Mouse (Mus musculus) liver, postnatal 0 days (tissue): ENCODE measurements around the gene C2cd4c. TPM values are rescaled to one million over a fixed set of nuclear protein-coding genes. Genes with fewer than 3 reads are reported as not detected.

Experiments used
- ATAC-seq: fragments of 200-750 bp; cut with Nextera tagmentation; 2 replicates; pipeline ENCODE4 v1.8.0; 2017; ENCODE audit warnings: mild to moderate bottlenecking, moderate library complexity
- DNase-seq: peaks from one replicate; pipeline ENCODE4 v3.0.0-alpha.2; 2016
- H3K27ac ChIP-seq: fragments of 300-500 bp; sonication (generic); 2 replicates; pipeline ENCODE4 v1.5.1; 2014; ENCODE audit warnings: antibody characterized with exemption, moderate library complexity, mild to moderate bottlenecking, low read depth
- H3K27me3 ChIP-seq: fragments of 300-500 bp; sonication (generic); 2 replicates; pipeline ENCODE4 v1.6.1; 2014; ENCODE audit warnings: low read length, control low read depth, mixed read lengths; ENCODE audit not compliant: insufficient read depth
- H3K36me3 ChIP-seq: fragments of 300-500 bp; sonication (generic); replicated peaks from 2 replicates; pipeline ENCODE4 v1.6.1; 2014; ENCODE audit warnings: mild to moderate bottlenecking, control low read depth, low read length, moderate library complexity, mixed read lengths; ENCODE audit not compliant: insufficient read depth
- H3K4me1 ChIP-seq: fragments of 300-500 bp; sonication (generic); 2 replicates; pipeline ENCODE4 v1.6.1; 2014; ENCODE audit warnings: antibody characterized with exemption, mild to moderate bottlenecking, control low read depth; ENCODE audit not compliant: insufficient read depth
- H3K4me2 ChIP-seq: fragments of 300-500 bp; sonication (generic); 2 replicates; pipeline ENCODE4 v1.6.1; 2014; ENCODE audit warnings: low read depth, mild to moderate bottlenecking, low read length, moderate library complexity, mixed read lengths
- H3K4me3 ChIP-seq: fragments of 300-500 bp; sonication (generic); 2 replicates; pipeline ENCODE4 v1.5.1; 2014; ENCODE audit warnings: low read depth, low read length
- H3K9ac ChIP-seq: fragments of 300-500 bp; sonication (generic); replicated peaks from 2 replicates; pipeline ENCODE4 v1.6.1; 2014; ENCODE audit warnings: mild to moderate bottlenecking, moderate library complexity
- H3K9me3 ChIP-seq: fragments of 300-500 bp; sonication (generic); 2 replicates; pipeline ENCODE4 v1.6.1; 2016; ENCODE audit warnings: mild to moderate bottlenecking, control low read depth, low read length, mixed read lengths
- CTCF ChIP-seq: sonication (generic); IDR thresholded peaks from 2 replicates; pipeline ENCODE4 v1.5.1; 2016; ENCODE audit warnings: antibody characterized with exemption, low read depth
- EP300 ChIP-seq: IDR thresholded peaks from 2 replicates; pipeline ENCODE4 v1.6.1; 2016; ENCODE audit warnings: antibody characterized with exemption, low read depth, mild to moderate bottlenecking
- WGBS: fragments of 180-500 bp; shearing (Covaris S2); extraction: QIAGEN DNeasy Blood & Tissue Kit; methylation state at CpG from one replicate; pipeline ENCODE4 v1.1.7; 2014; ENCODE audit not compliant: insufficient replicate concordance; 5-methylcytosine and 5-hydroxymethylcytosine counted together
- polyA plus RNA-seq: library from polyadenylated mRNA; unstranded; fragments of >200 nt; fragmentation: Nextera tagmentation; extraction: Ambion mirVana; gene quantifications from 2 replicates; pipeline ENCODE4 v1.2.1, GENCODE M21; 2015

Gene C2cd4c
- polyA plus RNA-seq, 1 experiment from 2014 or later: not detected

DNA sequence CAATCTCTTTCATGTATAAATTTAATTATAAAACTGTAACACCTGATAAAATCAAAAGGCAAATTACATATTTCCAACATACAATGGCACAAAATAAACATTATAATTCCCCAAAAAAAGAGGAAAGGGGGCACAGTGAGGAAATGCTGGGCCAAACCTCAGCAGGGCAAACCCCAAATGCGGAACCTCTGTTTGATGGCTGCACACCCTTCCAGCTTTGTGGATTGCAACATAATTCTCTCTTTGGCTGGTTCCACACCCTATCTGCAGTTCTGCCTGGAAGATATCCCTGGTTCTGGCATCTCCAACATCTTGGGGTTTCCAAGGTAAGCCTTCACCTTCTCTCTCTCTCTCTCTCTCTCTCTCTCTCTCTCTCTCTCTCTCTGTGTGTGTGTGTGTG is 23.1 kb downstream of the C2cd4c start:
- Histone ChIP-seq H3K27me3 (no peaks in the 10 kb centered on the region), H3K9ac (no peak overlapping the region), H3K36me3 (no peaks in the 10 kb centered on the region), H3K4me3 (no peak overlapping the region), H3K27ac (no peak overlapping the region), H3K9me3 (no peaks in the 10 kb centered on the region), H3K4me1 (no peaks in the 10 kb centered on the region), H3K4me2 (no peak overlapping the region)
- DNase-seq (no peak), ATAC-seq (no peak)
- TF ChIP-seq EP300 (no peak), CTCF (no peak)
- 83% methylated on average over 1 of the region's 1 CpGs for WGBS

DNA sequence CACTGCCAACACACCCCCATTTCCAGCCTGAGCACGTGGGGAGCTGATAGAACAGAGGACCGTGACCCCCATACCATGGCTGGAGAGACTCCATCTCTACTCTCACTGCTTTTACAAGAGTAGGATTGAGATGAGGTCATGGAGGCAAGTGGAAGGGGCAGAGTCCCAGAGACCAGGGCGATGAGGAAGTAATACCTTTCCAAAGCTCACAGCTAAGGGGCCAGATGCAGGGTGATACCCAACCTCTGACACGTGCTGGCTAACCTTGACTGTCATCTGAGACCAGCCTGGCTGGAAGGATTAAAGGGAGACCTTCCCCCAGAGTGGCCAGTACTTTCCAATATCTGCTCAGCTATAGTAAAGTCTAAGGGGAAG is 26.1 kb downstream of the C2cd4c start:
- WGBS: 53% methylated on average over 4 of the region's 4 CpGs
- no peaks in the 10 kb centered on the region for H3K36me3 ChIP-seq
- no peaks in the 10 kb centered on the region for H3K9me3 ChIP-seq
- DNase-seq (peak; percentile 6), ATAC-seq (no peak)
- H3K4me2 ChIP-seq: no peak overlapping the region
- H3K27ac ChIP-seq: no peak overlapping the region
- H3K4me1 ChIP-seq: no peaks in the 10 kb centered on the region
- no peak overlapping the region for H3K4me3 ChIP-seq
- no peaks in the 10 kb centered on the region for H3K27me3 ChIP-seq
- H3K9ac ChIP-seq: no peak overlapping the region
- TF ChIP-seq CTCF: no peak
- TF ChIP-seq EP300: no peak

DNA sequence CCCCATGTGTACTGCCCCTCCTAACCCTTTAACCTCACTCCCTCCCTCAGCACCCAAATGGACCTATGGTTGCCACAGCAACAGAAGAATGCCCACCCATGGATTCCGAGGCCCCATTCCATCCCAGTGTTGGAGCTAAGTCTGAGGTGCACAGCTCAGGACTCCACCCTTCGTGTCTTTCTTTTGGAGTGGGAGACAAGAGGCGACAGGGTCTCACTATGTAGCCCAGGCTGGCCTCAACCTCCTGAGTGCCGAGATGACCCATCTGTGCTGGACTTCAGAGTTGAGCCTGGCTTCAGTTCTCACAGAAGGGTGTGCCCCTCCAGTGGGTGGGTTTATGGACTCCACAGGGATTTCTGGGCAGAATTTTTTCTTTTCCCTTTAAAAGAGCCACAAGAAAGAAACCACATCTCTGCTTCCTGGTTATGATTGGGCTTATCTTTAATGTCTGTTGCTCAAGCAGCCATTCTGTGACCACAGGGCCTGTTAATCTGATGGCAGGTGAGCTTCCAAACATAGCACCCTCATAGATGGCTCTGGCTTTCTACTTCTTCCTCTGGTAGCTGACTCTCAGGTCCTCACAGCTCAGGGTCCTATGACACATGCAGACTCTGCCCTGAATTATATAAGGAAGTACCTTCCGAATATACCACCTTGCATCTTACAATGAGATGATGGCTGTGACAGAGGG is 26.6 kb downstream of the C2cd4c start, which contains the start of gene Theg:
Theg (minus strand) TSS at position 271 of the 691 bp plus-strand sequence.
- ATAC-seq: no peak
- TF ChIP-seq CTCF: no peak
- no peak for TF ChIP-seq EP300
- Histone ChIP-seq H3K27ac (no peak within 1 kb of the TSS), H3K36me3 (no peaks in the 10 kb centered on the region), H3K4me1 (no peaks in the 10 kb centered on the region), H3K9me3 (no peaks in the 10 kb centered on the region), H3K4me2 (no peak within 1 kb of the TSS), H3K27me3 (no peaks in the 10 kb centered on the region), H3K4me3 (no peak within 1 kb of the TSS), H3K9ac (no peak within 1 kb of the TSS)
- DNase-seq: peak; percentile 8
- 68% methylated on average over 5 of the region's 5 CpGs for WGBS

DNA sequence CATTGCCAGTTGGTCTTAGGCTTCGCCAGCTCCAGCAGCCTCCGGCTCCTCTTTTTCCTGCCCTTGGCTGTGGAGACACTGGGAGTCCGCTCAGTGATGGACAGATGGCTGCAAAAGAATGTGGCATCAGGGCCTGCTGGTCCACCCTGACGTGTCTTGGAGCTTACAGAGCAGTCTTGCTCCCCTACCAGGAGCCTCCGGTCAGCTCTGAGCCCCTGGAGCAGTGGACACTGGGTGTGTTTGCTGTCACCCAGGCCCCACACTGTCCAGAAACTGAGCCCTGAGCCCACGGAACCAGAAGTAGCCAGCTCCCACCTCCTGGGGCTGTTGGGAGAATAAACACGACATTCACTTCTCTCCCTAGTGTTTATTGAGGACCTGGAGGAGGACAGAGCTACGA is 27.6 kb downstream of the C2cd4c start:
- H3K9me3 ChIP-seq: no peaks in the 10 kb centered on the region
- WGBS: 64% methylated on average over 8 of the region's 8 CpGs

DNA sequence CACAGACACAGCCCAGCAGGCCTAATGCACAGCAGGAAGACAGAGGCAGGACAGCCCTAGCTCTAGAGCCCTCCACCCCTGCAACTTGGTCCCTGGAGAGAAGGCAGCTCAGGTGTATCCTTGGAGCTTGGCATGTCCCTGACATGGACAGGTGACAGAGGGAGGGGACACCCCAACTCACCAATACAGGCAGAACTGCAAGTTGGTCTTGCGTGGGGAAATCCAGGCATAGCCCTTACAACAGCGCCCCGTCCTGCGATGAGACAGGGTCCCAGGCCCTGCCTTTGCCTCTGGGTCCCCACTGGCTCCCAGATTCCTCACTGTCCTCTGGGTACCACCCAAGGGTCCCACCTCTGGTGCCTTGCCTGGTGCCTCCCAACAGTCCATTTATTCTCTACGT is 28.1 kb downstream of the C2cd4c start:
- 85% methylated on average over 5 of the region's 5 CpGs for WGBS
- DNase-seq (no peak), ATAC-seq (no peak)
- Histone ChIP-seq H3K4me2 (no peak overlapping the region), H3K4me3 (no peak overlapping the region), H3K27me3 (no peaks in the 10 kb centered on the region), H3K4me1 (no peaks in the 10 kb centered on the region), H3K36me3 (no peaks in the 10 kb centered on the region), H3K9me3 (no peaks in the 10 kb centered on the region), H3K9ac (no peak overlapping the region), H3K27ac (no peak overlapping the region)
- no peak for TF ChIP-seq CTCF
- TF ChIP-seq EP300: no peak

More for the DNA sequence above, 27.6 kb downstream of the C2cd4c start:
- Histone ChIP-seq H3K27me3 (no peaks in the 10 kb centered on the region), H3K36me3 (no peaks in the 10 kb centered on the region), H3K4me2 (no peak overlapping the region), H3K4me1 (no peaks in the 10 kb centered on the region), H3K27ac (no peak overlapping the region), H3K9ac (no peak overlapping the region), H3K4me3 (no peak overlapping the region)
- peak; percentile 11 for DNase-seq
- ATAC-seq: no peak
- TF ChIP-seq CTCF: no peak
- no peak for TF ChIP-seq EP300

DNA sequence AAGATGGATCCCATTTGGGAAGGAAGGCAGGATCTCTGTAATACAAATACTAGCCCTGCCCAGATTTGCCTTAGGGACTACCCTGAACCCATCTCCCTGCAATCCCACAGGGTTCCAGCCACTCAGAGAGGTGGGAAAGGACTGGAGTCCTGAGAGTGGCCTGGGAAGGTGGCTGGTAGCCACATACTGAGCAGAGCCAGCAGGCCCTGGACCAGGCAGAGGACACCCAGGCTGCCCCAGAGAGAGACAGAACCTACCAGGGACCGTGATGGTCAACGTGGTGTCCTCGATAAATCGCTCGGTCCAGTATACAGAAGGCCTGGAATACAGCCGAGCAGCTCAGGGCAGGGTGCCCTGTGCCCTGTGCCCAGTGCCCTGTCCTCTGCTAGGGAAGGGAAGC is 28.7 kb downstream of the C2cd4c start:
- Histone ChIP-seq H3K27me3 (no peaks in the 10 kb centered on the region), H3K4me1 (no peaks in the 10 kb centered on the region), H3K36me3 (no peaks in the 10 kb centered on the region), H3K9ac (no peak overlapping the region), H3K4me3 (no peak overlapping the region), H3K4me2 (no peak overlapping the region), H3K27ac (no peak overlapping the region), H3K9me3 (no peaks in the 10 kb centered on the region)
- DNase-seq: peak; percentile 9
- 87% methylated on average over 6 of the region's 6 CpGs for WGBS
- TF ChIP-seq CTCF (no peak), EP300 (no peak)
- ATAC-seq: no peak

DNA sequence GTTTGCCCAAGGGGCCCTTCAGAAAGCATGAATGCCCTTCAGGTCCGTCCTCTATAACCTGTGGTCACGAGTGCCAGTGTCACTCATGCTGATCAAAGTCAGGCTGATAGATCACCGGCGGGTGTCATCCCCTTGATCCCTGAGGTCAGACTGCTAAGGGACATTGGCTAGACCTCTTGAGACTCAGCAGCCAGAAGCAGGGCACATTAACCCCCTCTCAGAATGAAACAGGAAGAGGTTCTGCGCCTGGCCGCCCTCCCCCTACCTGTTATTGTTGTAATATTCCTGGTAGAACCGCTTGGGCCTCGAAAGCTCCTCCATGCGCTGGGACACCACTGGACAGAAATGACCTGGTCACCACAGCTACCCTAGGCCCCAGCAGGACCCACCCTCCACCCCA is 29.4 kb downstream of the C2cd4c start:
- Histone ChIP-seq H3K4me2 (no peak overlapping the region), H3K4me1 (no peaks in the 10 kb centered on the region), H3K4me3 (no peak overlapping the region), H3K27ac (no peak overlapping the region), H3K36me3 (no peaks in the 10 kb centered on the region), H3K27me3 (no peaks in the 10 kb centered on the region), H3K9ac (no peak overlapping the region), H3K9me3 (no peaks in the 10 kb centered on the region)
- WGBS: 62% methylated on average over 9 of the region's 9 CpGs
- DNase-seq (peak; percentile 12), ATAC-seq (no peak)
- TF ChIP-seq EP300: no peak
- TF ChIP-seq CTCF: no peak
